ENCODE assay signal across 20 mouse cellular contexts in genomic region chr8:11091675-11092345, GRCm38 (mm10).
DNase-seq lines count a peak whose midpoint lies in the region; ATAC-seq lines count a peak whose summit lies in the region.
"Had no signal": no experiment of that assay in that cellular context is flagged by ENCODE, and none has a peak within 500 bp of the region (broad histone marks: within the 10 kb centered on the region; RNA-seq: fewer than 3 reads in every experiment).

No protein-coding gene starts in this region.

- no peak overlapping the region for H3K4me3 ChIP-seq in hindbrain, embryonic 10.5 days
- no peak overlapping the region for H3K4me3 ChIP-seq in hindbrain, embryonic 11.5 days (ENCODE audit: low read depth, low read length)
- no peak overlapping the region for H3K4me3 ChIP-seq in intestine, embryonic 16.5 days (ENCODE audit: low read length)
- H3K4me3 ChIP-seq in liver, embryonic 16.5 days (ENCODE audit: low read depth, low read length) = no peak overlapping the region
- H3K4me3 ChIP-seq: embryonic facial prominence, embryonic 10.5 days; forebrain, embryonic 12.5 days; hindbrain, embryonic 12.5 days; limb, embryonic 15.5 days had no signal

- no peak for ATAC-seq in hindbrain, embryonic 11.5 days (ENCODE audit: low FRiP score)
- ATAC-seq in intestine, embryonic 16.5 days = 0 out of 2 replicates have a peak, but pooled peaks have one; percentile 36
- peak; percentile 80 for ATAC-seq in liver, embryonic 16.5 days (ENCODE audit: low read depth)
- ATAC-seq: lung, postnatal 0 days had no signal

- no peaks in the 10 kb centered on the region for H3K9me3 ChIP-seq in hindbrain, embryonic 10.5 days
- H3K9me3 ChIP-seq in hindbrain, embryonic 11.5 days (ENCODE audit: control insufficient read depth, low read length) = no peaks in the 10 kb centered on the region
- no peaks in the 10 kb centered on the region for H3K9me3 ChIP-seq in intestine, embryonic 16.5 days (ENCODE audit: control insufficient read depth, low read length)
- H3K9me3 ChIP-seq in liver, embryonic 16.5 days (replicated peaks; ENCODE audit: control insufficient read depth, low read length) = no peaks in the 10 kb centered on the region
- H3K9me3 ChIP-seq: embryonic facial prominence, embryonic 10.5 days; forebrain, embryonic 12.5 days; hindbrain, embryonic 12.5 days; limb, embryonic 15.5 days had no signal

- 85% methylated on average over 3 of the region's 3 CpGs for WGBS in hindbrain, embryonic 10.5 days
- 86% methylated on average over 3 of the region's 3 CpGs for WGBS in hindbrain, embryonic 11.5 days
- WGBS in intestine, embryonic 16.5 days = 59% methylated on average over 3 of the region's 3 CpGs
- WGBS in liver, embryonic 16.5 days (ENCODE audit: insufficient replicate concordance) = 10% methylated on average over 3 of the region's 3 CpGs

- no peaks in the 10 kb centered on the region for H3K4me1 ChIP-seq in hindbrain, embryonic 10.5 days (replicated peaks)
- no peaks in the 10 kb centered on the region for H3K4me1 ChIP-seq in hindbrain, embryonic 11.5 days (replicated peaks; ENCODE audit: control insufficient read depth, insufficient read depth, low read length)
- no peaks in the 10 kb centered on the region for H3K4me1 ChIP-seq in intestine, embryonic 16.5 days (ENCODE audit: control insufficient read depth, insufficient read depth, low read length)
- peaks cover 14% of the 10 kb centered on the region; the same call in 1 of the 2 replicates for H3K4me1 ChIP-seq in liver, embryonic 16.5 days (ENCODE audit: control insufficient read depth, low read depth, low read length)
- H3K4me1 ChIP-seq: forebrain, embryonic 12.5 days; hindbrain, embryonic 12.5 days had no signal

- H3K27me3 ChIP-seq in hindbrain, embryonic 10.5 days (ENCODE audit: insufficient read depth, poor library complexity, severe bottlenecking) = no peaks in the 10 kb centered on the region
- H3K27me3 ChIP-seq in hindbrain, embryonic 11.5 days (ENCODE audit: control insufficient read depth, insufficient read depth, low read length) = no peaks in the 10 kb centered on the region
- H3K27me3 ChIP-seq in intestine, embryonic 16.5 days (replicated peaks; ENCODE audit: control insufficient read depth, insufficient read depth, low read length) = no peaks in the 10 kb centered on the region
- no peaks in the 10 kb centered on the region; the same call in 1 of the 2 replicates for H3K27me3 ChIP-seq in liver, embryonic 16.5 days (ENCODE audit: control insufficient read depth, insufficient read depth, low read depth, low read length)
- H3K27me3 ChIP-seq: hindbrain, embryonic 12.5 days; limb, embryonic 15.5 days had no signal

- no peak overlapping the region for H3K9ac ChIP-seq in hindbrain, embryonic 11.5 days (ENCODE audit: low read depth, low read length)
- H3K9ac ChIP-seq in intestine, embryonic 16.5 days (ENCODE audit: low read depth, low read length) = no peak overlapping the region
- no peak overlapping the region for H3K9ac ChIP-seq in liver, embryonic 16.5 days (ENCODE audit: low read depth, low read length)
- H3K9ac ChIP-seq: forebrain, embryonic 12.5 days; hindbrain, embryonic 12.5 days; limb, embryonic 15.5 days had no signal

- DNase-seq in hindbrain, embryonic 10.5 days (ENCODE audit: low spot score) = no peak
- no peak for DNase-seq in hindbrain, embryonic 11.5 days (ENCODE audit: low spot score)
- peak; percentile 50 for DNase-seq in MEL-GATA-1-ER (ENCODE audit: extremely low read depth, low read depth)
- no peak for DNase-seq in adrenal gland, adult 8-10 months
- DNase-seq in left cerebral cortex, adult 18-20 months (ENCODE audit: low spot score in 2 of 2) = no peak
- no peak for DNase-seq in urinary bladder, postnatal 14 days (ENCODE audit: low spot score)
- DNase-seq: cerebellum, adult 18-20 months; gastrocnemius, postnatal 10 days; kidney, adult 9 months; kidney, postnatal 36 days; right cerebral cortex, postnatal 14 days; spleen, adult 18-20 months; thymus, postnatal 4 days had no signal

- H3K4me2 ChIP-seq in hindbrain, embryonic 11.5 days (replicated peaks; ENCODE audit: low read depth, low read length) = no peak overlapping the region
- no peak overlapping the region for H3K4me2 ChIP-seq in intestine, embryonic 16.5 days (ENCODE audit: low read depth, low read length)
- no peak overlapping the region for H3K4me2 ChIP-seq in liver, embryonic 16.5 days (ENCODE audit: low read depth, low read length)
- H3K4me2 ChIP-seq: forebrain, embryonic 12.5 days; hindbrain, embryonic 12.5 days; limb, embryonic 15.5 days had no signal

- H3K36me3 ChIP-seq in hindbrain, embryonic 10.5 days = no peaks in the 10 kb centered on the region
- no peaks in the 10 kb centered on the region for H3K36me3 ChIP-seq in hindbrain, embryonic 11.5 days (ENCODE audit: control insufficient read depth, insufficient read depth, low read length)
- no peaks in the 10 kb centered on the region for H3K36me3 ChIP-seq in intestine, embryonic 16.5 days (ENCODE audit: control insufficient read depth, insufficient read depth, low read length)
- H3K36me3 ChIP-seq in liver, embryonic 16.5 days (ENCODE audit: control insufficient read depth, insufficient read depth) = no peaks in the 10 kb centered on the region
- H3K36me3 ChIP-seq: embryonic facial prominence, embryonic 10.5 days; forebrain, embryonic 12.5 days; hindbrain, embryonic 12.5 days; limb, embryonic 15.5 days had no signal

- H3K27ac ChIP-seq in hindbrain, embryonic 10.5 days = peak overlapping the region; percentile 53; the same call in 1 of the 2 replicates
- H3K27ac ChIP-seq in hindbrain, embryonic 11.5 days (ENCODE audit: low read depth, low read length) = no peak overlapping the region
- no peak overlapping the region for H3K27ac ChIP-seq in intestine, embryonic 16.5 days (ENCODE audit: low read length)
- H3K27ac ChIP-seq in liver, embryonic 16.5 days (ENCODE audit: low read length) = no peak overlapping the region
- H3K27ac ChIP-seq: embryonic facial prominence, embryonic 10.5 days; forebrain, embryonic 12.5 days; hindbrain, embryonic 12.5 days; limb, embryonic 15.5 days had no signal
